Mouse (Mus musculus): ENCODE data around the gene Sart3. TPM values are rescaled to one million over a fixed set of nuclear protein-coding genes. Genes with fewer than 3 reads are reported as not detected.

Sart3 gene
- polyA plus RNA-seq, 1 experiment = 44.1 TPM

Other genes with a start within 250 kb of the Sart3 start
- gene Cmklr1, start 122.1 kb downstream of the Sart3 start, polyA plus RNA-seq (2012; rRNA removed) = 3.0 and 4.0 TPM in 2 replicates
- not detected in 2 replicates for gene 1700069L16Rik, start 47.7 kb downstream of the Sart3 start, polyA plus RNA-seq (2012; rRNA removed)
- gene Ficd, start 36.7 kb downstream of the Sart3 start, polyA plus RNA-seq (2012; rRNA removed) = 9.4 and 9.5 TPM in 2 replicates
- gene Iscu, start 238 bp upstream of the Sart3 start, polyA plus RNA-seq (2012; rRNA removed) = 202 and 208 TPM in 2 replicates
- 17.6 and 22.6 TPM in 2 replicates for gene Tmem119, start 28.0 kb upstream of the Sart3 start, polyA plus RNA-seq (2012; rRNA removed)
- gene Selplg, start 60.1 kb upstream of the Sart3 start, polyA plus RNA-seq (2012; rRNA removed) = 34.0 and 40.3 TPM in 2 replicates
- gene Coro1c, start 136.2 kb upstream of the Sart3 start, polyA plus RNA-seq (2012; rRNA removed) = 74.9 and 84.3 TPM in 2 replicates
- gene Ssh1, start 221.4 kb upstream of the Sart3 start, polyA plus RNA-seq (2012; rRNA removed) = 12.1 and 12.5 TPM in 2 replicates
- 0.15 and 0.18 TPM in 2 replicates for gene Dao, start 231.2 kb upstream of the Sart3 start, polyA plus RNA-seq (2012; rRNA removed)

Data from frontal cortex, adult 2 months (tissue).